Mouse (Mus musculus): ENCODE results near the gene Gpx3. TPM values are rescaled to one million over a fixed set of nuclear protein-coding genes. Genes with fewer than 3 reads are reported as not detected.

Gene Gpx3
- polyA plus RNA-seq, 1 experiment from 2014 or later = 18.0 TPM

GRCm38 (mm10) chr11:54909273-54909672 lies 7.0 kb downstream of the Gpx3 start:
- Histone ChIP-seq H3K4me3 (replicated peaks; ENCODE audit: low read length) (no peak overlapping the region), H3K4me1 (replicated peaks; ENCODE audit: control insufficient read depth, insufficient read depth, low read length) (no peaks in the 10 kb centered on the region), H3K27ac (ENCODE audit: low read length) (no peak overlapping the region), H3K9ac (replicated peaks; ENCODE audit: low read depth, low read length) (no peak overlapping the region), H3K27me3 (replicated peaks; ENCODE audit: control insufficient read depth, insufficient read depth, low read length) (no peaks in the 10 kb centered on the region), H3K9me3 (ENCODE audit: control insufficient read depth, low read length) (no peaks in the 10 kb centered on the region), H3K36me3 (ENCODE audit: control insufficient read depth, insufficient read depth) (no peaks in the 10 kb centered on the region), H3K4me2 (ENCODE audit: low read length) (no peak overlapping the region)
- no peak for ATAC-seq
- WGBS = 95% methylated on average over 11 of the region's 11 CpGs

GRCm38 (mm10) chr11:54910081-54910665 lies 7.9 kb downstream of the Gpx3 start:
- no peak for ATAC-seq
- 90% methylated on average over 12 of the region's 12 CpGs for whole genome bisulfite sequencing
- no peaks in the 10 kb centered on the region for H3K9me3 ChIP-seq (ENCODE audit: control insufficient read depth, low read length)

DNA sequence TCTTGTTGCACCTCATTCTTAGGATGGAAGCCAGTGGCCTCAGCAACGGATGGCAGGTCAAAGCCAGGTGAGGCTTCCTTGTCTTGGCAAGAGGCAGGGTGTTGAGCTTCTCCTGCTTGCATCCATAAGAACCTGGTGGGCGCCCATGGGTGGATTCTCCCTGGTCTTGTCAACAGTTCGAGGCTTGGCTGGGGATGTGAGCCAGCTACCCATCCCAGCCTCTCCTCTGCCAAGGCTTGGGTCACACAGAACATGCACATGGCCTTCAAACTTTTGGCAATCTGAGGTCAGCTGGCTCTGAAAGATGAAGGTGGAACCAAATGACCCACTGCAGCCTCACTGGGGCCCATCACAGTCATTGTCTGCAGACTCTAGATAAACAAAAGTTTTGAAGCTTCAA lies 8.9 kb downstream of the Gpx3 start:
- WGBS = 92% methylated on average over 3 of the region's 3 CpGs
- ATAC-seq = no peak

More at GRCm38 (mm10) chr11:54910081-54910665, 7.9 kb downstream of the Gpx3 start:
- H3K4me1 ChIP-seq (replicated peaks; ENCODE audit: control insufficient read depth, insufficient read depth, low read length) = no peaks in the 10 kb centered on the region
- H3K27ac ChIP-seq (ENCODE audit: low read length) = no peak overlapping the region
- H3K9ac ChIP-seq (replicated peaks; ENCODE audit: low read depth, low read length) = no peak overlapping the region
- no peak overlapping the region for H3K4me2 ChIP-seq (ENCODE audit: low read length)
- H3K4me3 ChIP-seq (replicated peaks; ENCODE audit: low read length) = no peak overlapping the region
- H3K27me3 ChIP-seq (replicated peaks; ENCODE audit: control insufficient read depth, insufficient read depth, low read length) = no peaks in the 10 kb centered on the region
- no peaks in the 10 kb centered on the region for H3K36me3 ChIP-seq (ENCODE audit: control insufficient read depth, insufficient read depth)

GRCm38 (mm10) chr11:54911671-54912502 lies 9.6 kb downstream of the Gpx3 start:
- H3K27me3 ChIP-seq (replicated peaks; ENCODE audit: control insufficient read depth, insufficient read depth, low read length) = no peaks in the 10 kb centered on the region
- no peak for ATAC-seq
- H3K4me3 ChIP-seq (replicated peaks; ENCODE audit: low read length) = no peak overlapping the region
- no peaks in the 10 kb centered on the region for H3K9me3 ChIP-seq (ENCODE audit: control insufficient read depth, low read length)
- WGBS = 94% methylated on average over 7 of the region's 7 CpGs
- H3K36me3 ChIP-seq (ENCODE audit: control insufficient read depth, insufficient read depth) = no peaks in the 10 kb centered on the region
- no peak overlapping the region for H3K27ac ChIP-seq (ENCODE audit: low read length)
- H3K9ac ChIP-seq (replicated peaks; ENCODE audit: low read depth, low read length) = no peak overlapping the region
- no peak overlapping the region for H3K4me2 ChIP-seq (ENCODE audit: low read length)
- no peaks in the 10 kb centered on the region for H3K4me1 ChIP-seq (replicated peaks; ENCODE audit: control insufficient read depth, insufficient read depth, low read length)

More for the DNA sequence above, 8.9 kb downstream of the Gpx3 start:
- Histone ChIP-seq H3K9me3 (ENCODE audit: control insufficient read depth, low read length) (no peaks in the 10 kb centered on the region), H3K9ac (replicated peaks; ENCODE audit: low read depth, low read length) (no peak overlapping the region), H3K27ac (ENCODE audit: low read length) (no peak overlapping the region), H3K27me3 (replicated peaks; ENCODE audit: control insufficient read depth, insufficient read depth, low read length) (no peaks in the 10 kb centered on the region), H3K4me2 (ENCODE audit: low read length) (no peak overlapping the region), H3K36me3 (ENCODE audit: control insufficient read depth, insufficient read depth) (no peaks in the 10 kb centered on the region), H3K4me1 (replicated peaks; ENCODE audit: control insufficient read depth, insufficient read depth, low read length) (no peaks in the 10 kb centered on the region), H3K4me3 (replicated peaks; ENCODE audit: low read length) (no peak overlapping the region)

- Histone ChIP-seq H3K9ac (replicated peaks; ENCODE audit: low read depth, low read length) (no peak overlapping the region), H3K9me3 (ENCODE audit: control insufficient read depth, low read length) (no peaks in the 10 kb centered on the region), H3K36me3 (ENCODE audit: control insufficient read depth, insufficient read depth) (peaks cover 4% of the 10 kb centered on the region), H3K4me2 (ENCODE audit: low read length) (no peak overlapping the region), H3K27ac (ENCODE audit: low read length) (no peak overlapping the region), H3K27me3 (replicated peaks; ENCODE audit: control insufficient read depth, insufficient read depth, low read length) (no peaks in the 10 kb centered on the region), H3K4me3 (replicated peaks; ENCODE audit: low read length) (no peak overlapping the region), H3K4me1 (replicated peaks; ENCODE audit: control insufficient read depth, insufficient read depth, low read length) (no peaks in the 10 kb centered on the region)
- ATAC-seq = no peak
- WGBS = 86% methylated on average over 9 of the region's 9 CpGs
Measured at GRCm38 (mm10) chr11:54912503-54913316, 10.5 kb downstream of the Gpx3 start.

- H3K4me1 ChIP-seq (replicated peaks; ENCODE audit: control insufficient read depth, insufficient read depth, low read length) = no peaks in the 10 kb centered on the region
- no peak overlapping the region for H3K27ac ChIP-seq (ENCODE audit: low read length)
- no peak for ATAC-seq
- 92% methylated on average over 5 of the region's 5 CpGs for WGBS
- no peak overlapping the region for H3K4me2 ChIP-seq (ENCODE audit: low read length)
- no peaks in the 10 kb centered on the region for H3K9me3 ChIP-seq (ENCODE audit: control insufficient read depth, low read length)
- H3K4me3 ChIP-seq (replicated peaks; ENCODE audit: low read length) = no peak overlapping the region
- peaks cover 10% of the 10 kb centered on the region for H3K36me3 ChIP-seq (ENCODE audit: control insufficient read depth, insufficient read depth)
- H3K9ac ChIP-seq (replicated peaks; ENCODE audit: low read depth, low read length) = no peak overlapping the region
- H3K27me3 ChIP-seq (replicated peaks; ENCODE audit: control insufficient read depth, insufficient read depth, low read length) = no peaks in the 10 kb centered on the region
Measured at GRCm38 (mm10) chr11:54913841-54914240, 11.6 kb downstream of the Gpx3 start.

DNA sequence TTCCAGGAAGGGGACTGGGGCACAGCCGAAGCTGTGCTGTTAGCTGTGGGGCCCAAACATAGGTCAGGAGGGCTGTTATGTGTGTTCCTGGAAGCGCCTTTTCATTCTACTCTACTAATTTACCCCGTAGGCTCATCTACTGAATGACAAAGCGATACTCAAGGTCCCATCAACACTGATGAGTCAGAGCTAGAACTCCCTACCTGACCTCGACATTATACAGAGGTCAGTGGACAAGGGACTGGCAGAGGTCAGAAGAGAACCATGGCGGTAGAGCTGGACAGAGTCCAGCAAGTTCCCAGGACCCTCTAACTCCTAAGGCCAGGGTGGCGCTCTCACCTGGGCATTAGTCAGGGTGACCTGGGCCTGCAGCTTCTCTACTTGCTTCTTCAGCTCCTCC lies 15.2 kb downstream of the Gpx3 start:
- 94% methylated on average over 7 of the region's 7 CpGs for WGBS
- Histone ChIP-seq H3K27me3 (replicated peaks; ENCODE audit: control insufficient read depth, insufficient read depth, low read length) (no peaks in the 10 kb centered on the region), H3K4me2 (ENCODE audit: low read length) (no peak overlapping the region)

GRCm38 (mm10) chr11:54918273-54918672 lies 16.0 kb downstream of the Gpx3 start:
- Histone ChIP-seq H3K27me3 (replicated peaks; ENCODE audit: control insufficient read depth, insufficient read depth, low read length) (no peaks in the 10 kb centered on the region), H3K4me3 (replicated peaks; ENCODE audit: low read length) (no peak overlapping the region), H3K36me3 (ENCODE audit: control insufficient read depth, insufficient read depth) (peaks cover 10% of the 10 kb centered on the region), H3K9me3 (ENCODE audit: control insufficient read depth, low read length) (no peaks in the 10 kb centered on the region), H3K27ac (ENCODE audit: low read length) (no peak overlapping the region), H3K9ac (replicated peaks; ENCODE audit: low read depth, low read length) (no peak overlapping the region), H3K4me2 (ENCODE audit: low read length) (no peak overlapping the region), H3K4me1 (replicated peaks; ENCODE audit: control insufficient read depth, insufficient read depth, low read length) (no peaks in the 10 kb centered on the region)
- 91% methylated on average over 4 of the region's 4 CpGs for WGBS
- ATAC-seq = no peak

More for the DNA sequence above, 15.2 kb downstream of the Gpx3 start:
- H3K4me3 ChIP-seq (replicated peaks; ENCODE audit: low read length) = no peak overlapping the region
- peaks cover 10% of the 10 kb centered on the region for H3K36me3 ChIP-seq (ENCODE audit: control insufficient read depth, insufficient read depth)
- H3K9ac ChIP-seq (replicated peaks; ENCODE audit: low read depth, low read length) = no peak overlapping the region
- no peak overlapping the region for H3K27ac ChIP-seq (ENCODE audit: low read length)
- no peaks in the 10 kb centered on the region for H3K4me1 ChIP-seq (replicated peaks; ENCODE audit: control insufficient read depth, insufficient read depth, low read length)
- ATAC-seq = no peak
- H3K9me3 ChIP-seq (ENCODE audit: control insufficient read depth, low read length) = no peaks in the 10 kb centered on the region
